Mouse (Mus musculus) retina, adult 2 months (tissue): ENCODE results near the gene Ceacam15.
"Not testable (repeated sequence)": the region's sequence is repeated elsewhere in the genome, so short reads cannot be mapped to it uniquely, and the experiment has no call there.

Source experiments
- DNase-seq: peaks from one replicate; pipeline ENCODE4 v3.0.0-alpha.2; 2012; ENCODE audit warnings: low read depth, low spot score

Ceacam15 gene

DNA sequence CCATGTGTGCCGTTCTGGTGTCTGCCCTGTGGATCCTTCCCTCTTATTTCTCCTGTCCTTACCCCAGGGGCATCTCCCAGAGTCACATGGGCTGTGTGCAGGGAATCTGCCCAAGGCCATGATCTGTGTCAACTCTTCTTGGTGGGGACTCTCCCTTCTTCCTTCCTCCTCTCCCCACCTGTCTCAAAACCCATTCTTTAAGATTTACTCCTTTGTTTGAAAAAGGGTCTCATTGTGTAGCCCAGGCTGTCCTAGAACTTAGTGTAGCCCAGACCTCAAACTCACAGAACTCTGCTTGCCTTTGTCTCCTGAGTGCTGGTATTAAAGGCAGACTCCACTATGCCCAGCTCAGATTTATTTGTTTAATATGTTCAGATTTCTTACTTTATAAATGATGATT, at the start of gene Ceacam15:
Ceacam15 (minus strand) TSS at position 101 of the 400 bp plus-strand sequence.
- DNase-seq, result no peak

- DNase-seq, result not testable (repeated sequence)
Observed at GRCm38 (mm10) chr7:16722490-16722889, 47.0 kb upstream of the Ceacam15 start.

GRCm38 (mm10) chr7:16721629-16722028, 46.1 kb upstream of the Ceacam15 start, which contains the start of gene Ceacam9:
TSS of gene Ceacam9 (plus strand) at chr7:16721929.
- DNase-seq, result no peak

GRCm38 (mm10) chr7:16716456-16717152, 41.1 kb upstream of the Ceacam15 start:
- DNase-seq, result not testable (repeated sequence)

DNA sequence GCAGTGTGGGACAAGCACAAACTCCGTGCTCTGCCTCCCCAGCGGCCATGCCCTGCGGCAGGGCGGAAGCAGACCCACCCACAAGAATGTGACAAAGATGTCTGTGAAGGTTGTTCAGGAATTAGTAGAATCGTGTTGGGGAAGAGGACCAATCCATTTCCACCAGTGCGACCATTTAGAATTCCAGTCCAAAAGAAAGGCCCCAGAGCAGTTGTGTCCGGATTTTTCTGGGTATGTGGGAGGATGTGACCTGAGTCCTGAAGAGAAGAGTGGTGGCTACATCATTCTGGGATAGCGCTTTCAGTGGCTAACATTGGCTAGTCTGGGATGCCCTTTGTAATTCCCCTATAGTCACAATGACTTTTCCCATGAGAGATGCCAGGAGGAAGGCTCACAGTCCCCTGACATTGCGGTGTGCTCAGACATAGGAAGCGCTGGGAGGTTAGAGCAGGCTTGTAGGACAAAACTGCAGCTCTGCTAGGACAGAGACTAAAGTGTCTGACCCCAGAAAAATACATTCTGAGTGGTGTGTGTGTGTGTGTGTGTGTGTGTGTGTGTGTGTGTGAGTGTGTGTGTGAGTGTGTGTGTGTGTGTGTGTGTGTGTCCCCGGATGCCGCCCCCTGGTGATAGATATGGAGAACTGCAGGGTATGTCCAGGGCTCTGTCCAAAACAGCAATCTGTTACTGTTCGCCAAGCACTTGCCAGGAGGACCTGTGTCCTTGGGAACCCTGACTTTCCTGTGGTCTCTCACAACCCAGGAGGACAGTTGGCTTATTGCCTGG, 37.3 kb upstream of the Ceacam15 start:
- DNase-seq, result no peak

- DNase-seq, result no peak
Observed at GRCm38 (mm10) chr7:16710604-16711003, 35.1 kb upstream of the Ceacam15 start.

DNA sequence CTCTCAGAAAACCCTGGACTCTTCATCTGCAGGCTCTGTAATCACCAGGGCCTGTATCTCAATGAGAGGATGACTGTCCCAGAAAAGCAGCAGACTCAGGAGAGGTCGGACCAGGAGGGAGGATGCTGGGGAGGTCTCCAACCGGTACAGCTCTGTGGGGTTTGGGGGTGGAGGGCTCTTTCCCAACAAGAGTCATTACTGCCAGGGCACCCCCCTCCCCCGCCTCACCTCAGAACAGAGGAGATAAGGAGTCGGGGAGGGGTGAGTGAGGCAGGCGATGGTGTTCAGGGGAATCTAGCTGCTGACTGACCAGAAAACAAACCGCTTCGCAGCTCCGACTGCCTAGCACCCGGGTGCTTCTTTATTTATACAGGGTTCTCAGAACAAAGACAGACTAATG, 32.7 kb upstream of the Ceacam15 start:
- DNase-seq, result no peak

DNA sequence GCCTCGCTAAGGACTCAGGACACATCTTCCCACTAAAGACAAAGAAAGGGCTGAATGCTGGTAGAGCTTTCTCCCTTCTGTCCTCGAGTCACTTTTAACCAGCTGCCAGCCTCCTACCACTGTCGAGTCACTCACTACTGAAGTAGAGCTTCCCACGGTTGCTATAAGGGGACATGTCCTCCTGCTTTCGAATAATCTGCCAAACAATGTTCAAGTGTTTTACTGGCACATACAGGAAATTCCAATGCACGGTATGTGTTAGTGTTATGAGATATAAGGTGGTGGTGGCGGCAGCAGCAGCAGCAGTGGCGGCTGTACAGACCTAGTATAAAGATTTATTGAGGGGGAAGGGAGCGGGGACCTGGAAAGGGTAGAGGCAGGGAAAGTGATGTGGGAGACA, 30.9 kb upstream of the Ceacam15 start:
- no peak for DNase-seq

DNA sequence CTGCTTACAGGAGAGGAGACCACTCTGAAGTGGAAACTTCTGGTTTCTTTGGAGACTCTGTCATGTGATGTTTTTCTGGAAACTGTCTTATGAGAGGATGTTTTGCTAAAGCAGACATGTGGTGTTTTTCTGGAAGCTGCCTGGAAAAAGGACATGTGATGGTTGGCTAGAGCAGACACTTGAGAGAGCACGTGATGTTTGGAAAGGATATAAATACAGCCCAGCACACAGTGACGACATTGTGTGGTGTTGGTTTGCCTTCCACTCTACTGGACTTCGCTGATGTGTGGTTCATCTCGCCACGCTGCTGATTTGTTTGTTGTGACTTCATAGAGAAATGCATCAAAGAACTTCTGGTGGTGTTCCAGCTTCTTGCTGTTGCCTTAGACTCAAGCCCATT, 25.1 kb upstream of the Ceacam15 start:
- DNase-seq, result no peak

DNA sequence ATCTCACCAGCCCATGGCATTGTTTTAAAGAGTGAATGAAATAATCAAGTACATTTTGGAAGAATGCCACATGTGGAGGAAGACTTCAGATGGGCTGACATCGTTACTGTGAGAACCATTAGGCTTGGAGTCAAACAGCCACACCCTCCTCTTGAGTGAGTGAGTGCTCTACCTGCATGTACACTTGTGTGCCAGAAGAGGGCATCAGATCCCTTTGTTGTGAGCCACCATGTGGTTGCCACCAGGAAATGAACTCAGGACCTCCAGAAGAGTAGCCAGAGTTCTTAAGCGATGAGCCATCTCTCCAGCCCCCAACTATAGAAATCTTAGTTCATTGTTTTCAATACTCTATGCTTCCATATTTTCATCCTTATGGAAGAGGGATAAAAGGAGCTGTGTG, 23.5 kb upstream of the Ceacam15 start:
- no peak for DNase-seq

DNA sequence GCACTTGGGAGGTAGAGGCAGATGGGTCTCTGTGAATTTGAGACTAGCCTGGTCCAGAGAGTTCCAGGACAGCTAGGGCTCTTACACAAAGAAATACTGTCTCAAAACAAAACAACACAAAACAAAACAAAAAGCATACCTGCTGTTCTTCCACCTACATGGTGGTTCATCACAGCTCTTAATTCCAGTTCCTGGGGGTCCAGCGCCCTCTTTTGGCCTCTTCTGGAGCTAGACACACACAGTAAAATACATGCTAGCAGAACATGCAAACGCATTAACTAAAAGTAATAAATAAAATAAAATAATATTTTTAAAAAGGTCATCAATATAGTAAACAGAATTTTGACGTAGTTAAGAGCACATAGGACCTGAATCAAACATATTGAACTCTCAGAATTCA, 19.5 kb upstream of the Ceacam15 start:
- DNase-seq, result peak; percentile 15

- no peak for DNase-seq
Observed at GRCm38 (mm10) chr7:16689196-16689595, 13.7 kb upstream of the Ceacam15 start.

DNA sequence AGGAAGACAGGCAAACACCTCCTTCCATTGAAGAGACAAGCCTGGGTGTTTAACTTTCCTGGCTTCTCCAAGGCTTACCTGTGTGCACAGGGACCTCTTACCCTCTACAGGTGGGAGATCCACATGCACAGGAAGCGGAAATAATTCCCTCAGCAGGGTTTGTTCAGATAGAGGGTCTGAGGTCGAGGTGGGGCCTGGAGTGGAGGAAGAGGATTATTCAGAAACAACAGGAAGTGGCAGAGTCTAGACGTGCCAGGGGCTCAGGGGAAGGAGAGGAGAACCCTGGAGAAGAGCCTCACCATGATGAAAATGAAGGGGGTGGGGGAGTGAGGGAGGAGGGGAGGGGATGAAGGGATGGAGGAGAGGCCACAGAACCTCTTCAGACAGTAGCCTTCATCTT, 4.7 kb upstream of the Ceacam15 start:
- not testable (repeated sequence) for DNase-seq

GRCm38 (mm10) chr7:16674699-16675098, 806 bp downstream of the Ceacam15 start:
- not testable (repeated sequence) for DNase-seq

- DNase-seq, result no peak
Observed at GRCm38 (mm10) chr7:16673823-16674222, 1.7 kb downstream of the Ceacam15 start.

DNA sequence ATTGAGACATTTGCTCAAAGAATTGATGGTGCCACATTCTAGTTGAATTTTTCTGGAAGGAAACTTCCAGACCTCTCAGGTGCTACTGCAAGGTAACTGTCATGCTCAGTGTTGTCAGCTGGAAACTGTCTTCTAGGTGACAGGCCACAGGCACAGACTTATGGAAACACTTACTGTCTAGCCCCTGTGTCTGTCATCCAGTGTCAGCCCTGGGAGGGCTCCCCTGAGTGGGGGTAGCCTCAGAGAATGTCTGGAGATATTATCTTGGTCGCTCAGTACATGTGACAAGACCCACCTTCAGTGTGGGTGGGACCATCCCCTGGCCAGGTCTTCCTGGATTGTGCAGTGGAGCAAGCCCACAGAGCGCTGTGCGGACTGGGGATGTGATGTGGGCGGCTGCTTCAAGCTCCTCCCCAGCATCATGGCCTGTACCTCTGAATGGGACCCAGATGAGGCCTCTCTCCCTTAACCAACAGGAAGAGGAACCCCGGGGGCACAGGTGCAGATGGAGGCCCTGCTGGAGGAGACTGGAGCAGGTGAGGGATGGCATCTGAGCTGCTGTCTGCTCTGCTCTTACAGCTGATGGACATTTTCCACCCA, 7.1 kb downstream of the Ceacam15 start:
- DNase-seq, result not testable (repeated sequence)

- no peak for DNase-seq
Observed at GRCm38 (mm10) chr7:16644260-16644659, 31.2 kb downstream of the Ceacam15 start.

GRCm38 (mm10) chr7:16643106-16643505, 32.4 kb downstream of the Ceacam15 start:
- not testable (repeated sequence) for DNase-seq

GRCm38 (mm10) chr7:16639028-16639427, 36.5 kb downstream of the Ceacam15 start:
- no peak for DNase-seq

GRCm38 (mm10) chr7:16635116-16635515, 40.4 kb downstream of the Ceacam15 start:
- DNase-seq, result no peak

- not testable (repeated sequence) for DNase-seq
Observed at GRCm38 (mm10) chr7:16633913-16634312, 41.6 kb downstream of the Ceacam15 start.

DNA sequence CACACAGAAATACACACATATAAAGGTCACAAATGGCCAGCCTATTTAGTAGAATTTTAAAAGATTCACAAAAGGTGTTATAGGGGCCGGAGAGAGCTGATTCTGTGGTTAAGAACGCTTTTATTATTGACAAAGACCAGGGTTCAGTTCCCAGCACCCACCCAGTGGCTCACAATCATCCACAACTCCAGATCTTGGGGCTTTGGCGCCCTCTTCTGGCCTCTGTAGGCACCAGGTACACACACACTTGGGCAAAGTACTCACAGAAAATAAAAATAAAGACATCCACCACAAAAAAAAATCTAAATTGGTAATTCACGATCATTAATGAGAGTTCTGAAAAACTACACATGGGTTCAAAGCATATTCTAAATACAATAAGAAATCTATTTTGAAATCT, 43.6 kb downstream of the Ceacam15 start:
- no peak for DNase-seq
